Mouse (Mus musculus) CH12.LX (cell line): Measurements from ENCODE around the gene Atp5g3.

Experiments
- CTCF ChIP-seq, 2 experiments: IDR thresholded peaks in 1 of 2; conservative IDR thresholded peaks in 1 of 2; 2 replicates each; pipeline ENCODE4 v1.5.1; 2011 to 2012; ENCODE audit warnings: low read depth in 2 of 2, low read length in 2 of 2, improper control_type of control experiment in 1 of 2, inconsistent platforms in 1 of 2, mild to moderate bottlenecking in 1 of 2, moderate library complexity in 1 of 2
- EP300 ChIP-seq: IDR thresholded peaks from 2 replicates; pipeline ENCODE4 v1.6.1; 2011; ENCODE audit warnings: low read length, improper control_type of control experiment
- GABPA ChIP-seq: IDR thresholded peaks from 2 replicates; pipeline ENCODE4 v1.6.1; 2012; ENCODE audit warnings: low read depth, low read length, improper control_type of control experiment, inconsistent platforms; ENCODE audit not compliant: insufficient replicate concordance
- MAX ChIP-seq: IDR thresholded peaks from 2 replicates; pipeline ENCODE4 v1.6.1; 2011; ENCODE audit warnings: low read length, improper control_type of control experiment
- MYC ChIP-seq: IDR thresholded peaks from 2 replicates; pipeline ENCODE4 v1.6.1; 2011; ENCODE audit warnings: low read depth, mild to moderate bottlenecking, improper control_type of control experiment, low read length
- POLR2A ChIP-seq: IDR thresholded peaks from 2 replicates; pipeline ENCODE4 v1.6.1; 2011; ENCODE audit warnings: low read depth, mild to moderate bottlenecking, improper control_type of control experiment, low read length

DNA sequence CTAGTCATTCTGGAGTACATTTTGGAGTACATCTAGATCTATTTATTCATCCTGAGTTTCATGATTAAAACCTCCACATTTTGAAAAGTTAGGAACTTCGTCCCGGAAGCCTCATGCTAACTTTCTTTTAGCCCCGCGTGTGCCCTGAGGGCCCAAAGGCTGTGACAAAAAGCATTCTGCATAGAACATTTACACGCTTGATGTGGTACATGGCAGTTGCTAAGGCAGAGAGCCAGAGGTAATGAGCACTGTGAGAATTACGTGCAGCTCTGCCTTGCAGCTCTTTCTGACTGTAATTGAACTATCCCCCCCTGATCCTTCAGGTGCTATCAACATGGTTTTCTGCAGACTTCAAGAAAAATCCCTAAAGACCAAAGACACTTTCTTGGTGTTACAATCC, 47.2 kb upstream of the Atp5g3 start:
- TF ChIP-seq CTCF (conservative IDR thresholded peaks at IDR 0.05 in 1 of 2, IDR thresholded peaks at IDR 0.05 in 1 of 2; ENCODE audit: low read depth in 2 of 2, low read length in 2 of 2) (no peak), GABPA (no peak), EP300 (no peak), MYC (no peak), POLR2A (no peak), MAX (no peak)
